Mouse (Mus musculus): ENCODE data around the gene Muc1. TPM values are rescaled to one million over a fixed set of nuclear protein-coding genes. Genes with fewer than 3 reads are reported as not detected.

The Muc1 gene
- polyA plus RNA-seq, 1 experiment from 2014 or later, result 1.8 TPM

GRCm38 (mm10) chr3:89268916-89269315, 40.1 kb downstream of the Muc1 start:
- Histone ChIP-seq H3K4me1 (replicated peaks) (peaks cover 50% of the 10 kb centered on the region), H3K27me3 (ENCODE audit: insufficient read depth, poor library complexity, severe bottlenecking) (peaks cover 36% of the 10 kb centered on the region), H3K27ac (no peak overlapping the region), H3K36me3 (peaks cover 13% of the 10 kb centered on the region), H3K9me3 (no peaks in the 10 kb centered on the region), H3K4me3 (0 out of 2 replicates have a peak overlapping the region, but pooled peaks have one; percentile 65)
- WGBS, result 49% methylated on average over 8 of the region's 8 CpGs
- no peak for DNase-seq (ENCODE audit: low spot score)

GRCm38 (mm10) chr3:89270051-89270755, 41.3 kb downstream of the Muc1 start, which contains the start of gene Slc50a1:
Gene Slc50a1 (minus strand): TSS chr3:89270570.
- 7% methylated on average over 39 of the region's 39 CpGs for WGBS
- DNase-seq (ENCODE audit: low spot score), result peak; percentile 77
- H3K27ac ChIP-seq, result peak within 1 kb of the TSS; percentile 89
- H3K27me3 ChIP-seq (ENCODE audit: insufficient read depth, poor library complexity, severe bottlenecking), result peaks cover 36% of the 10 kb centered on the region
- peaks cover 13% of the 10 kb centered on the region for H3K36me3 ChIP-seq
- H3K4me1 ChIP-seq (replicated peaks), result peaks cover 50% of the 10 kb centered on the region
- no peaks in the 10 kb centered on the region for H3K9me3 ChIP-seq
- peak within 1 kb of the TSS; percentile 65 for H3K4me3 ChIP-seq

DNA sequence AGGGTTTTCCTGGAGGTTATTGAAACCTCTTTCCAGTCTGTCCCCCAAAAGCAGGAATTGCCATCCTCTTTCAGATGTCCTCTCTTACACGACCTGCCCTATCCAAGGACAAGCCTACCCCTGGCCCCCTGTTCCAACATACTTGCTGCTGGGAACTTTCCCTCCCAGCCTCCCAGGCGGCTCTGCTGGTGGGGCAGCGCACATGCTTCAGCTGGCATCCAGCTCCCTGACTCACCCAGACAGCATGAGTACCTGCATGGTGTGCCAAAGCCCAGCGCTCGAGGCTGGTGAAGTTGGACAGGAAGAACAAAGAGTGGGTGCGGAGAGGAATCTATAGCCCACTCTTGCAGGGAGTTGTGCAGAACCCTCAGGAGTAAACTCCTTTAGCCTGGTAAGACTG, 42.0 kb downstream of the Muc1 start:
- DNase-seq (ENCODE audit: low spot score), result no peak
- Histone ChIP-seq H3K4me3 (peak overlapping the region; percentile 65), H3K4me1 (replicated peaks) (peaks cover 48% of the 10 kb centered on the region), H3K36me3 (peaks cover 13% of the 10 kb centered on the region), H3K27me3 (ENCODE audit: insufficient read depth, poor library complexity, severe bottlenecking) (peaks cover 38% of the 10 kb centered on the region), H3K9me3 (no peaks in the 10 kb centered on the region), H3K27ac (peak overlapping the region; percentile 89)
- 73% methylated on average over 6 of the region's 6 CpGs for WGBS

GRCm38 (mm10) chr3:89271760-89272159, 42.9 kb downstream of the Muc1 start:
- Histone ChIP-seq H3K27me3 (ENCODE audit: insufficient read depth, poor library complexity, severe bottlenecking) (peaks cover 47% of the 10 kb centered on the region), H3K9me3 (no peaks in the 10 kb centered on the region), H3K4me3 (no peak overlapping the region), H3K4me1 (replicated peaks) (peaks cover 44% of the 10 kb centered on the region), H3K27ac (no peak overlapping the region), H3K36me3 (peaks cover 13% of the 10 kb centered on the region)
- WGBS, result 74% methylated on average over 6 of the region's 6 CpGs
- DNase-seq (ENCODE audit: low spot score), result no peak

GRCm38 (mm10) chr3:89276061-89276460, 47.2 kb downstream of the Muc1 start:
- Histone ChIP-seq H3K4me3 (no peak overlapping the region), H3K27me3 (ENCODE audit: insufficient read depth, poor library complexity, severe bottlenecking) (peaks cover 70% of the 10 kb centered on the region), H3K9me3 (no peaks in the 10 kb centered on the region), H3K27ac (no peak overlapping the region), H3K4me1 (replicated peaks) (peaks cover 49% of the 10 kb centered on the region), H3K36me3 (0 out of 2 replicates have a peak, but pooled peaks cover 6% of the 10 kb centered on the region)
- no peak for DNase-seq (ENCODE audit: low spot score)
- WGBS, result 92% methylated on average over 13 of the region's 13 CpGs

DNA sequence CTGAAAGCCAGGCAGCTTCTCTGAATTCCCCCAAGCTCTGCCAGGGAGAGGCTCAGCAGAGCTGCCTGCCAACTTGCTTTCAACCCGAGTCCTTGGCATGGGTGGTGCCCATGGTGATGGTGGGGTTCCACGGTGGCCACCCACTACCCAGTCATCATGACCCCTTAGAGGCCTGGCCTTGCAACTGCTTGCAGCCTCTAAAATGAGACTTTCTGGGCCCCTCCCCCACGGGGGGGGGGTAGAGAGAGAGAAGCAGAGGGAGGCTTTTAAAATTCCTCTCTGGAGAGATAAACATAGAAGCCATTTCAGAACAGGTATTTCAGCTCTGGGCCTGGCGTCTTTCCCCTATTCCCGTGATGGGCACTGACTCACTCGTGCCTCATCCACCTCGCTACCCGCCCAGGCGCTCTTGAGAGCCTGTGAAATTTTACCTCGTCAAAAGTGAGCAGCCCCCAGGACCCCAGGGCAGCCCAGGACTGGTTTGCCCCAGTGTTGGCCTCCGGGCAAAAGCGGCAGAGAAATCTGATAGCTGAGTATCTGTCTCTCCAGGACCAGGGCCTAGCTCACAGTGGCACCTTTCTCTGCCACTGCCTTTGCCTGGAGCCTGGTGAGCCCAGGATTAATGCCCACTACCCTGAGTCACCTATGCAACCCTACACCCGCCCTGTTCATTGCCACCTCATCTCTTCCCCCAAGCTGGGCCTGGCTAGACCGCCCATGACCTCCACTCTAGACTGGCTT, 48.6 kb downstream of the Muc1 start:
- peaks cover 60% of the 10 kb centered on the region for H3K4me1 ChIP-seq (replicated peaks)
- peak overlapping the region; percentile 62 for H3K4me3 ChIP-seq

GRCm38 (mm10) chr3:89278107-89278506, 49.2 kb downstream of the Muc1 start:
- peaks cover 65% of the 10 kb centered on the region for H3K27me3 ChIP-seq (ENCODE audit: insufficient read depth, poor library complexity, severe bottlenecking)
- no peak for DNase-seq (ENCODE audit: low spot score)

More for the DNA sequence above, 48.6 kb downstream of the Muc1 start:
- DNase-seq (ENCODE audit: low spot score), result no peak
- 0 out of 2 replicates have a peak, but pooled peaks cover 2% of the 10 kb centered on the region for H3K36me3 ChIP-seq
- peaks cover 70% of the 10 kb centered on the region for H3K27me3 ChIP-seq (ENCODE audit: insufficient read depth, poor library complexity, severe bottlenecking)
- WGBS, result 50% methylated on average over 14 of the region's 14 CpGs
- H3K27ac ChIP-seq, result peak overlapping the region; percentile 78
- no peaks in the 10 kb centered on the region for H3K9me3 ChIP-seq

GRCm38 (mm10) chr3:89278643-89279042, 49.8 kb downstream of the Muc1 start:
- Histone ChIP-seq H3K4me3 (peak overlapping the region; percentile 62), H3K36me3 (no peaks in the 10 kb centered on the region), H3K4me1 (replicated peaks) (peaks cover 60% of the 10 kb centered on the region), H3K9me3 (no peaks in the 10 kb centered on the region), H3K27me3 (ENCODE audit: insufficient read depth, poor library complexity, severe bottlenecking) (peaks cover 65% of the 10 kb centered on the region), H3K27ac (peak overlapping the region; percentile 78)
- WGBS, result 18% methylated on average over 8 of the region's 8 CpGs
- no peak for DNase-seq (ENCODE audit: low spot score)

More at GRCm38 (mm10) chr3:89278107-89278506, 49.2 kb downstream of the Muc1 start:
- Histone ChIP-seq H3K4me1 (replicated peaks) (peaks cover 60% of the 10 kb centered on the region), H3K27ac (peak overlapping the region; percentile 78), H3K4me3 (peak overlapping the region; percentile 62), H3K36me3 (no peaks in the 10 kb centered on the region), H3K9me3 (no peaks in the 10 kb centered on the region)
- WGBS, result 71% methylated on average over 7 of the region's 7 CpGs

- H3K9me3 ChIP-seq, result no peaks in the 10 kb centered on the region
- H3K27me3 ChIP-seq (ENCODE audit: insufficient read depth, poor library complexity, severe bottlenecking), result peaks cover 65% of the 10 kb centered on the region
- peaks cover 60% of the 10 kb centered on the region for H3K4me1 ChIP-seq (replicated peaks)
- WGBS, result 2% methylated on average over 35 of the region's 35 CpGs
- peak overlapping the region; percentile 62 for H3K4me3 ChIP-seq
- peak overlapping the region; percentile 78 for H3K27ac ChIP-seq
- no peaks in the 10 kb centered on the region for H3K36me3 ChIP-seq
- peak; percentile 78 for DNase-seq (ENCODE audit: low spot score)
Observed at GRCm38 (mm10) chr3:89279153-89279890, 50.5 kb downstream of the Muc1 start.

GRCm38 (mm10) chr3:89280050-89280605, 51.3 kb downstream of the Muc1 start:
- peaks cover 69% of the 10 kb centered on the region for H3K27me3 ChIP-seq (ENCODE audit: insufficient read depth, poor library complexity, severe bottlenecking)
- peak overlapping the region; percentile 62 for H3K4me3 ChIP-seq
- H3K4me1 ChIP-seq (replicated peaks), result peaks cover 60% of the 10 kb centered on the region
- no peaks in the 10 kb centered on the region for H3K36me3 ChIP-seq
- no peaks in the 10 kb centered on the region for H3K9me3 ChIP-seq
- peak overlapping the region; percentile 78 for H3K27ac ChIP-seq
- DNase-seq (ENCODE audit: low spot score), result peak; percentile 38
- under 1% methylated on average over 29 of the region's 29 CpGs for WGBS

- H3K4me1 ChIP-seq (replicated peaks), result peaks cover 66% of the 10 kb centered on the region
- WGBS, result under 1% methylated on average over 52 of the region's 52 CpGs
- H3K36me3 ChIP-seq, result no peaks in the 10 kb centered on the region
- H3K27me3 ChIP-seq (ENCODE audit: insufficient read depth, poor library complexity, severe bottlenecking), result peaks cover 67% of the 10 kb centered on the region
- peak; percentile 62 for DNase-seq (ENCODE audit: low spot score)
- H3K4me3 ChIP-seq, result peak within 1 kb of the TSS; percentile 62
- no peaks in the 10 kb centered on the region for H3K9me3 ChIP-seq
- peak within 1 kb of the TSS; percentile 78 for H3K27ac ChIP-seq
Observed at GRCm38 (mm10) chr3:89280606-89281511, 52.0 kb downstream of the Muc1 start, which contains the start of gene Efna1. Gene Efna1 (minus strand): TSS chr3:89281142.
